Mouse (Mus musculus): ENCODE results near the gene BC048671. TPM values are rescaled to one million over a fixed set of nuclear protein-coding genes. Genes with fewer than 3 reads are reported as not detected.

BC048671 gene
- polyA plus RNA-seq, 1 experiment from 2014 or later: not detected

- 85% methylated on average over 2 of the region's 2 CpGs for WGBS
- ATAC-seq (ENCODE audit: low FRiP score) (no peak), DNase-seq (ENCODE audit: low spot score, missing footprints) (no peak)
- Histone ChIP-seq H3K4me1 (ENCODE audit: control insufficient read depth, insufficient read depth, low read length) (no peaks in the 10 kb centered on the region), H3K4me3 (ENCODE audit: low read depth, low read length) (no peak overlapping the region), H3K9me3 (ENCODE audit: control insufficient read depth, low read length) (no peaks in the 10 kb centered on the region), H3K9ac (ENCODE audit: low read length) (no peak overlapping the region), H3K27ac (ENCODE audit: low read depth, low read length) (no peak overlapping the region), H3K27me3 (ENCODE audit: control insufficient read depth, insufficient read depth, low read length) (no peaks in the 10 kb centered on the region), H3K36me3 (ENCODE audit: control insufficient read depth, insufficient read depth, low read length) (no peaks in the 10 kb centered on the region), H3K4me2 (no peak overlapping the region)
Observed at GRCm38 (mm10) chr6:90342343-90342742, 41.3 kb downstream of the BC048671 start.

- Histone ChIP-seq H3K27me3 (ENCODE audit: control insufficient read depth, insufficient read depth, low read length) (no peaks in the 10 kb centered on the region), H3K4me3 (ENCODE audit: low read depth, low read length) (no peak overlapping the region), H3K9ac (ENCODE audit: low read length) (no peak overlapping the region), H3K9me3 (ENCODE audit: control insufficient read depth, low read length) (no peaks in the 10 kb centered on the region), H3K27ac (ENCODE audit: low read depth, low read length) (no peak overlapping the region), H3K4me1 (ENCODE audit: control insufficient read depth, insufficient read depth, low read length) (no peaks in the 10 kb centered on the region), H3K4me2 (no peak overlapping the region), H3K36me3 (ENCODE audit: control insufficient read depth, insufficient read depth, low read length) (no peaks in the 10 kb centered on the region)
- 74% methylated on average over 4 of the region's 4 CpGs for WGBS
- ATAC-seq (ENCODE audit: low FRiP score) (no peak), DNase-seq (ENCODE audit: low spot score, missing footprints) (no peak)
Observed at GRCm38 (mm10) chr6:90347183-90347582, 46.2 kb downstream of the BC048671 start.

GRCm38 (mm10) chr6:90348500-90348899, 47.5 kb downstream of the BC048671 start:
- DNase-seq (ENCODE audit: low spot score, missing footprints): no peak
- Histone ChIP-seq H3K9ac (ENCODE audit: low read length) (no peak overlapping the region), H3K4me2 (no peak overlapping the region), H3K9me3 (ENCODE audit: control insufficient read depth, low read length) (no peaks in the 10 kb centered on the region), H3K4me1 (ENCODE audit: control insufficient read depth, insufficient read depth, low read length) (no peaks in the 10 kb centered on the region), H3K27ac (ENCODE audit: low read depth, low read length) (no peak overlapping the region), H3K36me3 (ENCODE audit: control insufficient read depth, insufficient read depth, low read length) (no peaks in the 10 kb centered on the region), H3K27me3 (ENCODE audit: control insufficient read depth, insufficient read depth, low read length) (no peaks in the 10 kb centered on the region), H3K4me3 (ENCODE audit: low read depth, low read length) (no peak overlapping the region)
- ATAC-seq (ENCODE audit: low FRiP score): no peak
- WGBS: 85% methylated on average over 4 of the region's 4 CpGs

- H3K36me3 ChIP-seq (ENCODE audit: control insufficient read depth, insufficient read depth, low read length): no peaks in the 10 kb centered on the region
- 66% methylated on average over 2 of the region's 2 CpGs for whole genome bisulfite sequencing
- DNase-seq (ENCODE audit: low spot score, missing footprints) (no peak), ATAC-seq (ENCODE audit: low FRiP score) (no peak)
- no peak overlapping the region for H3K9ac ChIP-seq (ENCODE audit: low read length)
- no peak overlapping the region for H3K4me3 ChIP-seq (ENCODE audit: low read depth, low read length)
- no peaks in the 10 kb centered on the region for H3K27me3 ChIP-seq (ENCODE audit: control insufficient read depth, insufficient read depth, low read length)
- H3K9me3 ChIP-seq (ENCODE audit: control insufficient read depth, low read length): no peaks in the 10 kb centered on the region
- H3K4me2 ChIP-seq: no peak overlapping the region
- no peaks in the 10 kb centered on the region for H3K4me1 ChIP-seq (ENCODE audit: control insufficient read depth, insufficient read depth, low read length)
- no peak overlapping the region for H3K27ac ChIP-seq (ENCODE audit: low read depth, low read length)
Observed at GRCm38 (mm10) chr6:90350011-90350410, 49.0 kb downstream of the BC048671 start.

Other genes with a start within 250 kb of the BC048671 start
- not detected in 2 replicates for gene Vmn1r49, start 222.7 kb upstream of the BC048671 start, polyA plus RNA-seq (2014; fragmentation: Nextera tagmentation; extraction: Ambion mirVana)
- not detected in 2 replicates for gene Vmn1r50, start 199.8 kb upstream of the BC048671 start, polyA plus RNA-seq (2014; fragmentation: Nextera tagmentation; extraction: Ambion mirVana)
- gene Vmn1r51, start 178.6 kb upstream of the BC048671 start, polyA plus RNA-seq (2014; fragmentation: Nextera tagmentation; extraction: Ambion mirVana): 0.05 TPM in 1 of 2 replicates, not detected in the other
- gene Vmn1r52, start 126.4 kb upstream of the BC048671 start, polyA plus RNA-seq (2014; fragmentation: Nextera tagmentation; extraction: Ambion mirVana): not detected in 2 replicates
- gene V1ra8, start 98.4 kb upstream of the BC048671 start, polyA plus RNA-seq (2014; fragmentation: Nextera tagmentation; extraction: Ambion mirVana): not detected in 2 replicates
- not detected in 2 replicates for gene Vmn1r53, start 76.8 kb upstream of the BC048671 start, polyA plus RNA-seq (2014; fragmentation: Nextera tagmentation; extraction: Ambion mirVana)
- gene Vmn1r54, start 54.9 kb upstream of the BC048671 start, polyA plus RNA-seq (2014; fragmentation: Nextera tagmentation; extraction: Ambion mirVana): not detected in 2 replicates
- not detected in 2 replicates for gene Chst13, start 24.0 kb downstream of the BC048671 start, polyA plus RNA-seq (2014; fragmentation: Nextera tagmentation; extraction: Ambion mirVana)
- not detected in 2 replicates for gene Uroc1, start 32.1 kb downstream of the BC048671 start, polyA plus RNA-seq (2014; fragmentation: Nextera tagmentation; extraction: Ambion mirVana)
- 9.6 and 10.3 TPM in 2 replicates for gene Zxdc, start 68.3 kb downstream of the BC048671 start, polyA plus RNA-seq (2014; fragmentation: Nextera tagmentation; extraction: Ambion mirVana)
- 1.8 and 2.8 TPM in 2 replicates for gene Cfap100, start 127.6 kb downstream of the BC048671 start, polyA plus RNA-seq (2014; fragmentation: Nextera tagmentation; extraction: Ambion mirVana)
- gene Klf15, start 161.4 kb downstream of the BC048671 start, polyA plus RNA-seq (2014; fragmentation: Nextera tagmentation; extraction: Ambion mirVana): 3.5 and 4.2 TPM in 2 replicates
- 3.7 and 4.1 TPM in 2 replicates for gene Aldh1l1, start 185.2 kb downstream of the BC048671 start, polyA plus RNA-seq (2014; fragmentation: Nextera tagmentation; extraction: Ambion mirVana)